Mouse (Mus musculus) thymus, adult 2 months (tissue): ENCODE data around the gene 2010300C02Rik. TPM values are rescaled to one million over a fixed set of nuclear protein-coding genes. Genes with fewer than 3 reads are reported as not detected.

Experiments
- DNase-seq: peaks from one replicate; pipeline ENCODE4 v3.0.0; 2021
- H3K27ac ChIP-seq: fragments of 200-500 bp; 2 replicates; pipeline ENCODE4 v1.5.1; 2012; ENCODE audit warnings: low read length, control low read depth; ENCODE audit not compliant: control insufficient read depth, insufficient read depth
- H3K27me3 ChIP-seq: fragments of 200-500 bp; 2 replicates; pipeline ENCODE4 v1.6.1; 2012; ENCODE audit warnings: mild to moderate bottlenecking, low read length, moderate library complexity, mixed read lengths; ENCODE audit not compliant: control insufficient read depth, insufficient read depth
- H3K36me3 ChIP-seq: fragments of 200-500 bp; 2 replicates; pipeline ENCODE4 v1.6.1; 2012; ENCODE audit warnings: mild to moderate bottlenecking, low read length, moderate library complexity; ENCODE audit not compliant: control insufficient read depth, insufficient read depth
- H3K4me1 ChIP-seq: fragments of 200-500 bp; replicated peaks from 2 replicates; pipeline ENCODE4 v1.6.1; 2012; ENCODE audit warnings: low read length; ENCODE audit not compliant: control insufficient read depth, insufficient read depth
- H3K4me3 ChIP-seq: fragments of 200-500 bp; 2 replicates; pipeline ENCODE4 v1.5.1; 2012; ENCODE audit warnings: mild to moderate bottlenecking, low read length, control low read depth, moderate library complexity; ENCODE audit not compliant: control insufficient read depth, insufficient read depth
- CTCF ChIP-seq: fragments of 200-500 bp; IDR thresholded peaks from 2 replicates; pipeline ENCODE4 v1.5.1; 2012; ENCODE audit warnings: mild to moderate bottlenecking, control low read depth, low read length, moderate library complexity, borderline replicate concordance; ENCODE audit not compliant: control insufficient read depth, poor library complexity, insufficient read depth; ENCODE audit errors: extremely low read depth
- POLR2A ChIP-seq: fragments of 200-500 bp; IDR thresholded peaks from 2 replicates; pipeline ENCODE4 v1.6.1; 2012; ENCODE audit warnings: mild to moderate bottlenecking, low read length, control low read depth, moderate library complexity; ENCODE audit not compliant: control insufficient read depth, poor library complexity, insufficient read depth; ENCODE audit errors: extremely low read depth
- WGBS: fragments of 180-500 bp; shearing (Covaris S2); methylation state at CpG from one replicate; pipeline ENCODE4 v1.1.7; 2018; 5-methylcytosine and 5-hydroxymethylcytosine counted together
- polyA plus RNA-seq: library from polyadenylated mRNA; depleted of rRNA; stranded (reverse); fragments of >200 nt; gene quantifications from 2 replicates; pipeline ENCODE4 v1.2.3, GENCODE M21; 2012; rRNA removed

2010300C02Rik gene
- 6.1 and 6.6 TPM in 2 replicates for polyA plus RNA-seq

DNA sequence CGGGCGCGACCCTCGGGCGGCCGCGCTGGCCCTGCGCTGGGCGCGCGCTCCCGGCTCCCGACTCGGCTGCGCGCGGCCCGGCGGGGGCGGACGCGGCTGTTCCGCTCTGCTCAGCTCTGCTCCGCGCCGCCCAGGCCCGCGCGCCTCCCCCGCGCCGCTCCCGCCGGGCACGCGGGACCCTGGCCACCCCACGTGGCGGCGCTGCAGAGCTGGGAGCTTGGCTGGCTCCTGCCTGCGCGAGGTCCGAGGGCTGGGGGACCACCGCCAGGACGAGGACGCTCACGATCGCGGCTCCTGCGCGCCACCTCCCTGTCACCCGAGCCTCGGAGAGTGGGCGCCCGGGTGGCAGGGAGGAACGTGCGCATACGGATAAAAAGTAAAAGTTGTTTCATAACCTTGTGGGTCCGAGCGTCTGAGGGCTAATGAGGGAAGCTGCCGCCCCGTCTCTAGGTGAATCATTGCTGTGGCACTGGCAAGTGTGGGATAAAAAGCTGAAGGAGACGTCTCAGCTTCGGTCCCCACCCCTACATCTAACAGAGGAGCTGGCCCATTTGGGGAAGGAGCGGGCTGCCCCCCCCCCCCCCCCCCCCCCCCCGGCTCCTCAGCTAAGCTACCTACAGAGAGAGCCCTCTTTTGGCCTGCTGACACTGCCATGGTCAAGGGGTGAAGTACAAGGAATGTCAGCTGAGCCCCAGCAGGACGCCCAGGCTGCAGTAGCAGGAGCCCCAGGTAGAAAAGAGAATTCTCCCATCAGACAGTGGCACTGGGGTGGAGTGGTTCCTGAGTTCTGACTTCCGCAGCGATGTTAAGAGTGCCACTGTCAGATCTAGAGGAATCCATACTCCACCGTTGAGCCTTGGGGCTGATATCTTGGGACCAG lies at the start of gene 2010300C02Rik:
Gene 2010300C02Rik (minus strand): TSS at position 325 of the 880 bp plus-strand sequence.
- peak within 1 kb of the TSS; percentile 49 for H3K4me3 ChIP-seq
- H3K27ac ChIP-seq = no peak within 1 kb of the TSS
- TF ChIP-seq POLR2A = no peak
- peak; percentile 87 for TF ChIP-seq CTCF
- H3K4me1 ChIP-seq = peaks cover 8% of the 10 kb centered on the region
- no peaks in the 10 kb centered on the region for H3K36me3 ChIP-seq
- peak; percentile 72 for DNase-seq
- peaks cover 4% of the 10 kb centered on the region; the same call in 1 of the 2 replicates for H3K27me3 ChIP-seq
- WGBS = 9% methylated on average over 65 of the region's 69 CpGs

DNA sequence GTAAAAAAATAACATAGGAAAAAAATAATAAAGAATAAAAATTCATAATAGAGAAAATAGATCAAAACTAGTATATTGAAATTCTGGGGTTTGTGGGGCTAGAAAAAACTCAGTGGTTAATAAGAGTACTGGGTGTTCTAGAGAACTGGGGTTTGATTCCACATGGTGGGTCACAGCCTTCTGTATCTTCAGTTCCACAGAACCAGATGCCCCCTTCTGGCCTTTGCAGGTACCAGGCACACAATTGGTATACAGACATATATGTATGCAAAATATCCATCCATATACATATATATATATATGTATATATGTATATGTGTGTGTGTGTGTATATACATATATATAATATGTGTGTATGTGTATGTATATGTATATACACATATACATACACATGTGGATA lies 39.5 kb upstream of the 2010300C02Rik start:
- Histone ChIP-seq H3K27ac (no peak overlapping the region), H3K4me1 (no peaks in the 10 kb centered on the region), H3K4me3 (no peak overlapping the region), H3K36me3 (no peaks in the 10 kb centered on the region), H3K27me3 (no peaks in the 10 kb centered on the region)
- no peak for TF ChIP-seq CTCF
- DNase-seq = peak; percentile 16

DNA sequence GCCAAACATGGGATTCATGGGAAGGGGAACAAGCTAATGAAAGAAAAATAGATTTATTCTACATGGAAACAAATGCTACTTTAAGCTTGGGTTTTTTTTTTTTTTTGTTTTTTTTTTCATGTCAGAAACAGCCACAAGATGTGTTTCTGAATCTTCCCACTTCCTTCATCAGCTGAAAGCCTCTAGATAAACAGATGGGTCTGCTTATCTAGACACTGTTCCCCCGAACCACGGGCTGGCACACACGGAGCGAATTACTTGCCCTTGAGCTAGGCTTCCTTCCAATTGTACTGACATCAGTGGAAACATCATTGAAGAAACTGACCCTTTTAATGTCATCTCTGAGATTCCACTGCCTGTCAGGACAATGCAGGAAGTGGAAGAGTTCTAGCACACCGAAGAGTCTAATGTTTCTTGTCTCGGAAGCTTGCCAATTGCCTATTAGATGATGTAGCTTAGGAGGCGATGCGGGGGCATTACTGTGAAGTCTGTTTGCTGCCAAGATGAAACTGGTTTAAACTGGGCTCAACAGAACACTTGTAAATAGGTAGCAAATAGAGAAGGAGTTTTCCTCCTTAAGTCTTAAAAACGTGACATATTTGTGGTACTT lies 24.9 kb upstream of the 2010300C02Rik start:
- peaks cover 3% of the 10 kb centered on the region; the same call in 1 of the 2 replicates for H3K4me1 ChIP-seq

DNA sequence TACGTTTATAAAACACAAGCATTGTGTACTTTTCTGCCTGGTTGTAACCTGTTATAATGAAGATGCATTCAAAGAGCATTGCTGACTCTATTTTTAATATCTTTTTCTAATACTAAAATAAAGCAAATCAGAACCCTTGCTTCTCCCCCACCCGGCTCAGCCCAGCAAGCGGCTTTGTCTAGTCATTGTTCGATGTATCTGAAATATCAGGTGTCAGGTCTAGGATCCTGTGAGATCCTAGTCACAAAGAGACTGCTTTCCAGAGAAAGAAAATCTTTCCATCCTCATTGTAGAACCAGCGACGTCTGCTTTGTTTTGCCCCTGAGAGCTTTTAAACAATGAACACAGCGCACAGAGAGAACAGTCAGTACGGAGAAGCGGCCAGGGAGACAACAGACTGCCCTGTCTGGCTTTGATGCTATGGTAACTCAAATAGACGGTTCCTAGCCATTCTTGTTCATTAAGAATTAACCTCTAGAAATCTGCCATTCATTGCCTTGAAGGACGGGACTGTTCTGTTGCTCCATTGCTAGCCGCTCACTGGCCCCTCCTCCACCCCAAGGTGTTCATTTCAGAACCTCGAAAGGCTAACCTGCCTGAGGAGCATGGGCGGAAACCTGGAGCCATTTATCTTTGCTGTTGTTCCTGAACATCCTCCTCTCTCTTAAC lies 22.9 kb upstream of the 2010300C02Rik start:
- Histone ChIP-seq H3K36me3 (no peaks in the 10 kb centered on the region), H3K4me3 (no peak overlapping the region), H3K27me3 (no peaks in the 10 kb centered on the region), H3K27ac (no peak overlapping the region), H3K4me1 (peaks cover 3% of the 10 kb centered on the region; the same call in 1 of the 2 replicates)
- DNase-seq = no peak
- 92% methylated on average over 14 of the region's 14 CpGs for WGBS
- no peak for TF ChIP-seq POLR2A
- no peak for TF ChIP-seq CTCF

More for the DNA sequence above, 24.9 kb upstream of the 2010300C02Rik start:
- TF ChIP-seq CTCF = no peak
- TF ChIP-seq POLR2A = no peak
- 53% methylated on average over 9 of the region's 9 CpGs for WGBS
- Histone ChIP-seq H3K4me3 (no peak overlapping the region), H3K27me3 (no peaks in the 10 kb centered on the region), H3K27ac (no peak overlapping the region), H3K36me3 (no peaks in the 10 kb centered on the region)
- no peak for DNase-seq

DNA sequence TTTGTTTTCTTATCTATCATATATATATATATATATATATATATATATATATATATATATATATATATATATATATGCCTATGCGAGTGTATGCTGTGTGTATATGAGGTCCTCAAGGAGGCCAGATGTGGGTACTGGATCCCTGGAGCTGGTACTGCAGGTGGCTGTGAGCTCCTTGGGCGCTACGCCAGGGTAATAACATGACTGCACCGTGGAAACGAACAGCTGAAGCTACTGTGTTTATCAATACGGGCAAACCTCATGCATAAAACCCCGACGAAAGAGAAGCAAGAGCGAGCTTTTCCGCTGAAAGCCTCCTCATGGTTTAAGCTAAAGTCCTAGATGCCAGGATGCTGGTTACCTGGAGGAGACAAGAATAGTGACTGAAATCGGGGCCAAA lies 22.2 kb upstream of the 2010300C02Rik start:
- no peak for TF ChIP-seq CTCF
- TF ChIP-seq POLR2A = no peak
- no peaks in the 10 kb centered on the region for H3K27me3 ChIP-seq
- H3K4me3 ChIP-seq = no peak overlapping the region
- DNase-seq = no peak
- H3K27ac ChIP-seq = no peak overlapping the region
- H3K4me1 ChIP-seq = peaks cover 3% of the 10 kb centered on the region; the same call in 1 of the 2 replicates
- WGBS = 94% methylated on average over 11 of the region's 11 CpGs
- H3K36me3 ChIP-seq = no peaks in the 10 kb centered on the region

- no peaks in the 10 kb centered on the region for H3K27me3 ChIP-seq
- DNase-seq = no peak
- no peak overlapping the region for H3K4me3 ChIP-seq
- WGBS = 78% methylated on average over 8 of the region's 8 CpGs
- no peak overlapping the region for H3K27ac ChIP-seq
- no peaks in the 10 kb centered on the region for H3K36me3 ChIP-seq
- TF ChIP-seq POLR2A (no peak), CTCF (no peak)
- H3K4me1 ChIP-seq = peaks cover 3% of the 10 kb centered on the region; the same call in 1 of the 2 replicates
Observed at GRCm38 (mm10) chr1:37740161-37740802, 20.4 kb upstream of the 2010300C02Rik start.
